ENCODE assay signal across 8 mouse cellular contexts in the genomic region with DNA sequence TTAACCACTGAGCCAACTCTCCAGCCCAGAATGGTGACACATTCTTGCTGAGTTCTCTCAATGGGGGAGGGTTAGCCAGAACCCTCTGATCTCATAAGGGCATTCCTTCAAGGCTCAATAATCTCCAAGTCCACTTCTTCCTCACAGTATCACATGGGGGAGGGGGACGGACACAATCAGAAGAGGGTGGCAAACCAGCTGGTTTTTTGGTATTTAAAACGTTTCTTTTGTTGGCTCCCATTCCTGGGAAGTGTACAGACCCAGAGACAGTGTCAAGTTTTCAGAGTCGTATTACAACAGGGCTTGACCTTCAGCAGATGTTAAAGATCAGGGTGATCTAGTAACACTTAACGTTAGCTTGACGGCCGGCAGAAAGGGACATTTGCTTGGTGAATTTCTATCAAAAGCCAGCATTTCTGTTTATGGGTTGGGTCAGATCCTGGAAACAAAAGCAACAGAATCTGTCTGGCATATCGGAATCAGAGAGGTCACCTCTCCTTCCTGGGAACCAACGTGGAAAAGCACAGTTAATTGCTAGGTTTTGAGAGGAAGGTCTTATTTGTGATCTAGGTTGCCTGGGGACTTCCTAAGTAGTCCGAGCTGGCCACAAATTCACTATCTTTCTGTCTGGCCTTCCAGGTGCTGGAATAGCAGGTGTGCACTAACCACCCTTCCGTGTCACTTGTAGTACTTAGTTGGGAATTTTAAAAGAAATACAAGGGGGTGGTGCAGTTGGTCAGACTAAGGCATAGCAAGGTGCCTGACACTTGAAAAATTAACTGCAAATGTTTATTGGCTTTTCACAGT. TPM values are rescaled to one million over a fixed set of nuclear protein-coding genes. Genes with fewer than 3 reads are reported as not detected.
A peak's percentile ranks its signal among the peaks of the same experiment; 100 is the strongest.
DNase-seq lines count a peak whose midpoint lies in the region; ATAC-seq and TF ChIP-seq lines count a peak whose summit lies in the region.

No protein-coding gene starts in this region.

- WGBS in hindbrain, embryonic 10.5 days: 38% methylated on average over 10 of the region's 10 CpGs
- WGBS in liver, embryonic 13.5 days (ENCODE audit: insufficient replicate concordance): 38% methylated on average over 10 of the region's 10 CpGs

- peak overlapping the region; percentile 91 for H3K27ac ChIP-seq in gastrocnemius, adult 2 months
- H3K27ac ChIP-seq in hindbrain, embryonic 10.5 days: peak overlapping the region; percentile 94
- peak overlapping the region; percentile 95 for H3K27ac ChIP-seq in liver, embryonic 13.5 days

- peak overlapping the region; percentile 95 for H3K4me3 ChIP-seq in gastrocnemius, adult 2 months
- peak overlapping the region; percentile 87 for H3K4me3 ChIP-seq in hindbrain, embryonic 10.5 days
- peak overlapping the region; percentile 60 for H3K4me3 ChIP-seq in liver, embryonic 13.5 days (replicated peaks)

- H3K27me3 ChIP-seq in hindbrain, embryonic 10.5 days (ENCODE audit: insufficient read depth, poor library complexity, severe bottlenecking): peaks cover 8% of the 10 kb centered on the region; the same call in 1 of the 2 replicates
- no peaks in the 10 kb centered on the region for H3K27me3 ChIP-seq in liver, embryonic 13.5 days

- H3K9ac ChIP-seq in liver, embryonic 13.5 days: peak overlapping the region; percentile 70

- H3K4me2 ChIP-seq in liver, embryonic 13.5 days: peak overlapping the region; percentile 76

- no peak for ATAC-seq in liver, embryonic 13.5 days (ENCODE audit: low read depth)
- ATAC-seq in inflammation-experienced regulatory T-cells, adult 6 months: no peak

- H3K36me3 ChIP-seq in hindbrain, embryonic 10.5 days: no peaks in the 10 kb centered on the region
- no peaks in the 10 kb centered on the region for H3K36me3 ChIP-seq in liver, embryonic 13.5 days

- DNase-seq in gastrocnemius, adult 2 months: no peak
- DNase-seq in gastrocnemius, postnatal 10 days: no peak
- DNase-seq in R1 (ENCODE audit: low read depth, low spot score): peak; percentile 98
- DNase-seq in hindbrain, embryonic 10.5 days (ENCODE audit: low spot score): peak; percentile 44
- no peak for DNase-seq in liver, embryonic 13.5 days
- no peak for DNase-seq in left cerebral cortex, postnatal 25 days (ENCODE audit: low spot score in 2 of 2)
- no peak for DNase-seq in layer of hippocampus, adult 11-12 months (ENCODE audit: low spot score)

- peaks cover 45% of the 10 kb centered on the region for H3K4me1 ChIP-seq in hindbrain, embryonic 10.5 days (replicated peaks)
- H3K4me1 ChIP-seq in liver, embryonic 13.5 days (replicated peaks): peaks cover 54% of the 10 kb centered on the region

- intact Hi-C loops in gastrocnemius, adult 2 months (cut with DNase I): no loop called here
- intact Hi-C loops in left cerebral cortex, postnatal 25 days (cut with DNase I): loop anchor here (10.0 kb wide), 1 partner anchor 371 kb away; no protein-coding TSS in a partner anchor

- H3K9me3 ChIP-seq in hindbrain, embryonic 10.5 days: no peaks in the 10 kb centered on the region
- H3K9me3 ChIP-seq in liver, embryonic 13.5 days (replicated peaks): no peaks in the 10 kb centered on the region

- no peak for TF ChIP-seq CTCF in gastrocnemius, adult 2 months (IDR thresholded peaks at IDR 0.05)

RNA-seq across cellular contexts. Expression of a gene that starts 1.1 kb away (rescaled TPM):
- 1 to 10 TPM; 3.5 to 5.6 TPM for total RNA-seq in gastrocnemius, adult 2 months (2021)
- 10 to 100 TPM in 1 of 2 experiments, 1 to 10 TPM in 1; 9.0 to 10.9 TPM for total RNA-seq in gastrocnemius, postnatal 10 days (2021)
- 15.1 and 17.9 TPM in 2 replicates for polyA plus RNA-seq in hindbrain, embryonic 10.5 days (2016; fragmentation: Nextera tagmentation; extraction: Ambion mirVana)
- polyA plus RNA-seq in liver, embryonic 13.5 days (2015; fragmentation: Nextera tagmentation; extraction: Ambion mirVana): 6.3 and 8.2 TPM in 2 replicates
- polyA plus RNA-seq in inflammation-experienced regulatory T-cells, adult 6 months (2017; shearing (Covaris generic)): 10 to 100 TPM; 22.2 to 26.2 (median 25.0) TPM
- total RNA-seq in left cerebral cortex, postnatal 25 days (2021): 10 to 100 TPM; 40.7 to 41.0 TPM

Comparison
In these comparisons a context has a peak if more than half of its experiments do, and no peak if none do; other contexts are left out.
1. DNase-seq: peak in R1 (single experiment) and hindbrain, embryonic 10.5 days (single experiment); none in gastrocnemius, adult 2 months (single experiment), gastrocnemius, postnatal 10 days (single experiment), liver, embryonic 13.5 days (single experiment), left cerebral cortex, postnatal 25 days (0 of 2) and layer of hippocampus, adult 11-12 months (single experiment).
2. Peak in every context shown above with its lines, with median percentiles within 50 percentile points of each other: H3K27ac ChIP-seq and H3K4me3 ChIP-seq.